Mouse (Mus musculus) embryo, embryonic 11 days (tissue): ENCODE measurements at regions not wholly inside any gene's neighbourhood (a gene's known extent, or its start where the extent isn't known, plus 50 kb on each side); places are given as distances from the start of the nearest gene placed in this dataset.
A peak's percentile ranks its signal among the peaks of the same experiment; 100 is the strongest.
"Not testable (repeated sequence)": the region's sequence is repeated elsewhere in the genome, so short reads cannot be mapped to it uniquely, and the experiment has no call there.

ENCODE experiments used
- DNase-seq: peaks from one replicate; pipeline ENCODE4 v3.0.0-alpha.2; 2015

- DNase-seq = peak; percentile 9
These were observed 64.1 kb downstream of the 9530068E07Rik start for GRCm38 (mm10) chr11:52460190-52460780.

- DNase-seq = not testable (repeated sequence)
These were observed 74.9 kb downstream of the 9530068E07Rik start for GRCm38 (mm10) chr11:52471128-52471527.

- not testable (repeated sequence) for DNase-seq
These were observed 83.9 kb downstream of the 9530068E07Rik start for GRCm38 (mm10) chr11:52480111-52480510.

GRCm38 (mm10) chr11:52480694-52481093, 84.5 kb downstream of the 9530068E07Rik start:
- DNase-seq = not testable (repeated sequence)

- DNase-seq = not testable (repeated sequence)
These were observed 87.3 kb downstream of the 9530068E07Rik start for GRCm38 (mm10) chr11:52483534-52483933.

- DNase-seq = not testable (repeated sequence)
These were observed 92.3 kb downstream of the 9530068E07Rik start for GRCm38 (mm10) chr11:52488538-52488937.

GRCm38 (mm10) chr11:52493336-52493735, 97.1 kb downstream of the 9530068E07Rik start:
- no peak for DNase-seq

- no peak for DNase-seq
These were observed 100.7 kb downstream of the 9530068E07Rik start for GRCm38 (mm10) chr11:52496908-52497307.

- peak; percentile 57 for DNase-seq
These were observed 106.6 kb downstream of the 9530068E07Rik start for GRCm38 (mm10) chr11:52502759-52503365.

GRCm38 (mm10) chr11:52511831-52512297, 115.6 kb downstream of the 9530068E07Rik start:
- DNase-seq = no peak

- DNase-seq = peak; percentile 26
These were observed 121.1 kb downstream of the 9530068E07Rik start for GRCm38 (mm10) chr11:52517330-52517729.

GRCm38 (mm10) chr11:52519877-52520276, 123.6 kb downstream of the 9530068E07Rik start:
- DNase-seq = no peak

- peak; percentile 67 for DNase-seq
These were observed 125.7 kb downstream of the 9530068E07Rik start for GRCm38 (mm10) chr11:52521879-52522278.

GRCm38 (mm10) chr11:52522384-52522783, 126.2 kb downstream of the 9530068E07Rik start:
- DNase-seq = no peak

GRCm38 (mm10) chr11:52523191-52523590, 127.0 kb downstream of the 9530068E07Rik start:
- no peak for DNase-seq

GRCm38 (mm10) chr11:52523671-52524070, 127.4 kb downstream of the 9530068E07Rik start:
- DNase-seq = no peak

GRCm38 (mm10) chr11:52525446-52525845, 129.2 kb downstream of the 9530068E07Rik start:
- no peak for DNase-seq

GRCm38 (mm10) chr11:52526306-52526705, 130.1 kb downstream of the 9530068E07Rik start:
- DNase-seq = no peak

- DNase-seq = no peak
These were observed 137.2 kb downstream of the 9530068E07Rik start for GRCm38 (mm10) chr11:52533379-52533778.

- DNase-seq = no peak
These were observed 138.4 kb downstream of the 9530068E07Rik start for GRCm38 (mm10) chr11:52534586-52534985.

GRCm38 (mm10) chr11:52536211-52536610, 140.0 kb downstream of the 9530068E07Rik start:
- no peak for DNase-seq

GRCm38 (mm10) chr11:52536841-52537240, 140.6 kb downstream of the 9530068E07Rik start:
- no peak for DNase-seq

- no peak for DNase-seq
These were observed 141.7 kb downstream of the 9530068E07Rik start for GRCm38 (mm10) chr11:52537819-52538435.

GRCm38 (mm10) chr11:52541210-52541609, 145.0 kb downstream of the 9530068E07Rik start:
- DNase-seq = no peak
